Mouse (Mus musculus) ES-Bruce4 (cell line): Measurements from ENCODE around the gene Cntnap5b.

Experiments
- CTCF ChIP-seq: IDR thresholded peaks from one replicate; pipeline ENCODE4 v1.8.1; 2011; ENCODE audit warnings: low read depth, low read length
- EP300 ChIP-seq: IDR thresholded peaks from 2 replicates; pipeline ENCODE4 v1.6.1; 2011; ENCODE audit warnings: low read depth, low read length; ENCODE audit not compliant: insufficient read depth
- POLR2A ChIP-seq: IDR thresholded peaks from one replicate; pipeline ENCODE4 v1.8.1; 2011; ENCODE audit warnings: low read length; ENCODE audit not compliant: insufficient read depth

DNA sequence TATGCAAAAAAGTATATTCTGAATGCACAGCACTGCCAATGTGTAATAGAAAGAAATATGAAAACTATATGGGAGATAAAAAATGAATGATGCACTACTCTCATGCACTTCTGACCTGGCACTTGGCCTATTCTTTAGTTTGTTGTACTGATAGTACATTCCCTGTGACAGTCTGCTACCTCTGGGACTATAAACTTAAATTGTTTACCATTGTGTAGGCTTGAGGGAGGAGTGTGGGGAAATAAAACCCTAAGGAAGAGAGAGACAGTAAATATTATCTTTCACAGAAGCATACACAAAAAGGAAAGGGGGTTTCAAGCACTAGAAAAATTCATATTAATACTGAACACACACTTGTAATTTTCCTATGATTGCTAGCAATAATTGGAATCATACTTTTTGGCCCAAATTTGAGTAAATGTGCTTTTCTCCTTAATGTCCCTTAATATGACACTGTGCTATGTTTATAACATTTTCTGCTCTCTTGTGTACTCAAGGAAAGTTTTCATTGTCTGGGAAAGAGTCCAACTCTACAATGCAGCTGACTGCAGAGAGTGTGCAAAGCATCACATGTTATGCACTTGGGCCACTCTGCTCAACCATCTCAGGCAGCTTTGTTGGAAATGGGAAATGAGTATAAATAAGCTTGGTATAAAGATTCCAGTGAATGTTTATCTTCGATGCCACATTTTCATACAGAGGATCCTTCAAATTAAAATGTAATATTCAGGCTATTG is 657.6 kb downstream of the Cntnap5b start:
- no peak for TF ChIP-seq EP300
- no peak for TF ChIP-seq CTCF
- TF ChIP-seq POLR2A = no peak
